Mouse (Mus musculus): ENCODE data around the gene Magi1. TPM values are rescaled to one million over a fixed set of nuclear protein-coding genes. Genes with fewer than 3 reads are reported as not detected.

Gene Magi1
- polyA plus RNA-seq, 1 experiment from 2014 or later = 7.0 TPM

DNA sequence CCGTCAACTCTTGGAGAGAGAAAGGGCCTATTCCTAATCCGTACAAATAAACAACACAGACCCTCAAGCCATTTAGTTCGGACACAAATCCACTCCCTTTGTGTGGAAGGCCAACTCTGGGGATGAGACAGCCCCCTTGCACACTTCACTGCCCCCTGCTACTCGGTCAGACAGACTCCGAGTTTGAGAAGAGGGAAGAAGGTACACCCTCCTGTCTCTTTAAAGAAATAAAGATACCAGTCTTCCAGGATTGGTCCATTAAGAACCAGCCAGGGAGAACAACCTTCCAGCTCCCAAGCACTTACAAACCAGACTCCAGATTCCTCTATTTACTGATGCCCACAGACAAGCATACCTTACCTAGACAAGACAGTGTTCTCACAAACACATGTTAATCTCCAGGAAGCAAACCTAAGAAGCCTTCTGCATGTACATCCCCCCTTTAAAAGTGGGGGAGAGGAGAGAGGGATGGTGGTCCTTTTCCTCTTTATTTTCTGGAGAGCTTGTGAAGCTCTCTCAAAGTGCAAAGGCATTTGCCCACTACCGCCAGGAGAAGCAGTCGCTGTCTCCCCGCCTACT lies 371.6 kb downstream of the Magi1 start:
- Histone ChIP-seq H3K36me3 (ENCODE audit: insufficient read depth, low read length) (no peaks in the 10 kb centered on the region), H3K4me3 (ENCODE audit: low read length) (peak overlapping the region; percentile 41), H3K27ac (ENCODE audit: low read length) (peak overlapping the region; percentile 90), H3K27me3 (ENCODE audit: insufficient read depth, low read length) (no peaks in the 10 kb centered on the region), H3K9me3 (ENCODE audit: low read length) (no peaks in the 10 kb centered on the region), H3K4me2 (replicated peaks; ENCODE audit: low read depth, low read length) (peak overlapping the region; percentile 56), H3K4me1 (ENCODE audit: insufficient read depth, low read length) (peaks cover 16% of the 10 kb centered on the region), H3K9ac (replicated peaks; ENCODE audit: low read length) (peak overlapping the region; percentile 70)
- 15% methylated on average over 8 of the region's 8 CpGs for WGBS
- ATAC-seq (ENCODE audit: low FRiP score, low TSS enrichment) = peak; percentile 58; the same call in 1 of the 2 replicates

DNA sequence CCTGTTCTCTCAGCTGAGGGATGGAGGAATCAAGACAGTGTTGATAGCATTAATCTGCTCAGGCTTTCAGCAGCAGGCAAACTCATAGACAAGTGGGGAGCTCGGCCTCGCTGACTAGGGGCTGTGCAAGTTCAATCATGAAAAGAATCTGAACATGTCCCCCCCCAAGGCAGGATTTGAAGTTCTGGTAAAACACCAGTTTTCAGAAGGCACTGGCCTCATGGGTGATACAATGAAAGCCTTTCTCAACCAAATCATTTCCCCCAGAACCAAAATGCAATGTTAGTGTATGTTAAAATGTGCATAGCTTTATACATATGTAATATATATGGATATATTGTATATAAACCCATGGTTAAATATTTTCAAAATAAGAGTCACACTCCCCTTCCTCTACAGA lies 372.3 kb downstream of the Magi1 start:
- H3K9ac ChIP-seq (replicated peaks; ENCODE audit: low read length) = no peak overlapping the region
- H3K4me3 ChIP-seq (ENCODE audit: low read length) = no peak overlapping the region
- ATAC-seq (ENCODE audit: low FRiP score, low TSS enrichment) = no peak

DNA sequence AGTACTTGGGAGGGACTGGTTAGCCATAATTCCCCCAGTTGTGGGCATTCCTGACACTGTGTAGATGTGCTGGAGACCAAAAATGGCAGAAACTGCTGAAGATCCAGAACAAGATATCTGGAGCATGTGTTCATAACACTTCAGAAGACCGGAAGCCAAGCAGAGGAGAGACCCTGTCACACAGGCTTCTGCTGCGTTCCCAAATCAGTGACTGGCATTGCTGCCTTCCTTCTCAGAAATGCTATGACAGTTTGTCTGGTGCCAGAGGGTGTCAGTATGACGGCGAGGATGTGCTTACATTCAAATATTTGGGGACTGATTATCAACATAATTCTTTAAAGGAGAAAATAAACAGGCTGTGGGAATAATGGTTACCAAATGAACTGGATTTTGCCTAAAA lies 373.7 kb downstream of the Magi1 start:
- no peaks in the 10 kb centered on the region for H3K27me3 ChIP-seq (ENCODE audit: insufficient read depth, low read length)
- ATAC-seq (ENCODE audit: low FRiP score, low TSS enrichment) = no peak
- H3K9me3 ChIP-seq (ENCODE audit: low read length) = no peaks in the 10 kb centered on the region
- 85% methylated on average over 4 of the region's 4 CpGs for WGBS
- H3K4me3 ChIP-seq (ENCODE audit: low read length) = no peak overlapping the region
- no peak overlapping the region for H3K4me2 ChIP-seq (replicated peaks; ENCODE audit: low read depth, low read length)
- no peaks in the 10 kb centered on the region for H3K36me3 ChIP-seq (ENCODE audit: insufficient read depth, low read length)
- no peak overlapping the region for H3K27ac ChIP-seq (ENCODE audit: low read length)
- H3K4me1 ChIP-seq (ENCODE audit: insufficient read depth, low read length) = peaks cover 16% of the 10 kb centered on the region
- H3K9ac ChIP-seq (replicated peaks; ENCODE audit: low read length) = no peak overlapping the region

More for the DNA sequence above, 372.3 kb downstream of the Magi1 start:
- 68% methylated on average over 2 of the region's 2 CpGs for WGBS
- no peaks in the 10 kb centered on the region for H3K36me3 ChIP-seq (ENCODE audit: insufficient read depth, low read length)
- H3K9me3 ChIP-seq (ENCODE audit: low read length) = no peaks in the 10 kb centered on the region
- peak overlapping the region; percentile 56 for H3K4me2 ChIP-seq (replicated peaks; ENCODE audit: low read depth, low read length)
- peak overlapping the region; percentile 90 for H3K27ac ChIP-seq (ENCODE audit: low read length)
- no peaks in the 10 kb centered on the region for H3K27me3 ChIP-seq (ENCODE audit: insufficient read depth, low read length)
- peaks cover 16% of the 10 kb centered on the region for H3K4me1 ChIP-seq (ENCODE audit: insufficient read depth, low read length)

DNA sequence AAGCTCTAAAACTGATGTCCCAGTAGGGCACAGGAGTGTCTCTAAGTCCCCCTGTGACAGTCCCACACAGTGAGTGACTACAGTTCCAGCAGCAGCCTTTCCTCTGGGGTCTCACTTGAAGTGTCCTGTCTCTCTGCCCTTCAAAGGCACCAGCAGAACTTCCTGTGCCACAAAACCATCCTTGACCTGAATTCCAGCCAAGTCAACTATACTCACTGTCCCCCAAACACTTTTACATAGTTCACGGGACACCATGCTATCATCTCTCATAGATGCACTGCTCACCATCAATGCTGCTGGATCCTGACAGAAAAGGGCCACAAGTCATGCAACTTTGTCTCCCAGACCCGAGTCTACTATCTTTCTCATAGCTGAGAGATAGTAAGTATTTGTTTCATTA lies 378.7 kb downstream of the Magi1 start:
- Histone ChIP-seq H3K4me3 (ENCODE audit: low read length) (no peak overlapping the region), H3K4me2 (replicated peaks; ENCODE audit: low read depth, low read length) (no peak overlapping the region)
- no peak for ATAC-seq (ENCODE audit: low FRiP score, low TSS enrichment)

DNA sequence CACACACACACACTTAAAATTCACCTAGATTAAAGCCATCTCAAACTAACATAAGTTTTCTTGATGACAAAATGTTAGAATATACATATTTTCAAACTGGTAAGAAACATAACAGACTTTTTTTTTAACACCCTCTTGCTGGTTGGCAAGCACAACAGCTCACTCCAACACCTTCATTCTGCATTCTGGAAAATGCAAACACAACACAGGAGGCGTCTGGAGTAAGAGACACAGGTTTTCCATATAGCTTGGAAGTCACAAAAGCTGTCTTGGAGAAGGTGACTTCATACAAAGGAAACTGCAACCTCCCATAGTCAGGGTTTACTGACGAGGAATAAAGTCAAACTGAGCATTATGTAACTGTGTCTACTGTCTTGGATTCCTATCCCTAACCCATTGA lies 381.5 kb downstream of the Magi1 start:
- 70% methylated on average over 2 of the region's 2 CpGs for WGBS
- ATAC-seq (ENCODE audit: low FRiP score, low TSS enrichment) = no peak
- H3K4me2 ChIP-seq (replicated peaks; ENCODE audit: low read depth, low read length) = no peak overlapping the region
- H3K27ac ChIP-seq (ENCODE audit: low read length) = no peak overlapping the region
- no peaks in the 10 kb centered on the region for H3K27me3 ChIP-seq (ENCODE audit: insufficient read depth, low read length)
- H3K9me3 ChIP-seq (ENCODE audit: low read length) = peaks cover 2% of the 10 kb centered on the region; the same call in 1 of the 2 replicates
- peaks cover 10% of the 10 kb centered on the region; the same call in 1 of the 2 replicates for H3K4me1 ChIP-seq (ENCODE audit: insufficient read depth, low read length)
- H3K4me3 ChIP-seq (ENCODE audit: low read length) = no peak overlapping the region
- no peak overlapping the region for H3K9ac ChIP-seq (replicated peaks; ENCODE audit: low read length)
- no peaks in the 10 kb centered on the region for H3K36me3 ChIP-seq (ENCODE audit: insufficient read depth, low read length)

More for the DNA sequence above, 378.7 kb downstream of the Magi1 start:
- no peaks in the 10 kb centered on the region for H3K36me3 ChIP-seq (ENCODE audit: insufficient read depth, low read length)
- H3K27ac ChIP-seq (ENCODE audit: low read length) = no peak overlapping the region
- no peaks in the 10 kb centered on the region for H3K27me3 ChIP-seq (ENCODE audit: insufficient read depth, low read length)
- H3K9me3 ChIP-seq (ENCODE audit: low read length) = peaks cover 2% of the 10 kb centered on the region; the same call in 1 of the 2 replicates
- H3K9ac ChIP-seq (replicated peaks; ENCODE audit: low read length) = no peak overlapping the region
- WGBS = 86% methylated on average over 2 of the region's 2 CpGs
- 0 out of 2 replicates have a peak, but pooled peaks cover 3% of the 10 kb centered on the region for H3K4me1 ChIP-seq (ENCODE audit: insufficient read depth, low read length)

DNA sequence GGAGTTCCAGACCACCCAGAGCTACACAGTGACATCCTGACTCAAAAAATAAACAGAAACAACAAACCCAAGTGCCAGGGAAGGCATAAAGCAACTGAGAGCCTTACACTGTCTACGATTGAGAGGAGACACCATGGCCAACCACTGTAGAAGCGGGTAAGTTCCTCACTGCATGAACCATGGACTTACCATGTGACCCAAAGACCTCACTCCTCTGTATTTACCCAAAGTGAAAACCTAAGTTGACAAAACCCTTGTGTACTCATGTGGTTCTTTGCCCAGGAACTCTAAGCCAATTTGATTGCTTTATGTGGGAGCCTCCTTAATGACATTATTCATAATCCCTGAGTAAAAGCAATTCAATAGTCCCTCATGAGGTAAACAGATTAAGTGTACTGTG lies 382.3 kb downstream of the Magi1 start:
- peaks cover 2% of the 10 kb centered on the region; the same call in 1 of the 2 replicates for H3K9me3 ChIP-seq (ENCODE audit: low read length)
- H3K27ac ChIP-seq (ENCODE audit: low read length) = no peak overlapping the region
- H3K4me2 ChIP-seq (replicated peaks; ENCODE audit: low read depth, low read length) = no peak overlapping the region
- no peak overlapping the region for H3K9ac ChIP-seq (replicated peaks; ENCODE audit: low read length)
- no peaks in the 10 kb centered on the region for H3K36me3 ChIP-seq (ENCODE audit: insufficient read depth, low read length)
- WGBS = 94% methylated on average over 2 of the region's 2 CpGs
- ATAC-seq (ENCODE audit: low FRiP score, low TSS enrichment) = no peak
- H3K27me3 ChIP-seq (ENCODE audit: insufficient read depth, low read length) = no peaks in the 10 kb centered on the region
- peaks cover 10% of the 10 kb centered on the region; the same call in 1 of the 2 replicates for H3K4me1 ChIP-seq (ENCODE audit: insufficient read depth, low read length)
- H3K4me3 ChIP-seq (ENCODE audit: low read length) = no peak overlapping the region

DNA sequence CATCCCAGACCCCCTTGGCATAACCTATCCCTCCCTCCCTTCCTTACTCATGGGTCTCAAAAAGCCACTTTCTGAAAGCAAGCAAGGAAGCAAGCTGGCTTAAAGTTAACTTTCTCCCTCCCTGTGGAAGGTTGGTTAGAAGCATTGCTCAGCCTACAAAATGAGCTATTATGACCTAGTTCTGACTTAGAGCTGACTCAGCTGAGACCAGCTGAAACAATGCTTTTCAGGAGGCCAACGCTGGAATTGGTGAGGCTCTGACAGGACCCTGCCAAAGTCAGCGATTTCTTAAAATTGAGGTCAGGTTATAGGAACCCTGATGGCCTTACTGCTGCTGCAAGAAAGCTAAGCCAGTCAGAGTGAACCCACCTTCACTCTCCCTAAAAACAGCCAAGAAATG lies 386.2 kb downstream of the Magi1 start:
- Histone ChIP-seq H3K27ac (ENCODE audit: low read length) (no peak overlapping the region), H3K4me1 (ENCODE audit: insufficient read depth, low read length) (peaks cover 16% of the 10 kb centered on the region; the same call in 1 of the 2 replicates), H3K4me3 (ENCODE audit: low read length) (no peak overlapping the region), H3K27me3 (ENCODE audit: insufficient read depth, low read length) (no peaks in the 10 kb centered on the region), H3K9me3 (ENCODE audit: low read length) (peaks cover 2% of the 10 kb centered on the region; the same call in 1 of the 2 replicates), H3K36me3 (ENCODE audit: insufficient read depth, low read length) (no peaks in the 10 kb centered on the region), H3K4me2 (replicated peaks; ENCODE audit: low read depth, low read length) (no peak overlapping the region), H3K9ac (replicated peaks; ENCODE audit: low read length) (no peak overlapping the region)
- no peak for ATAC-seq (ENCODE audit: low FRiP score, low TSS enrichment)
- 67% methylated on average over 2 of the region's 2 CpGs for WGBS

DNA sequence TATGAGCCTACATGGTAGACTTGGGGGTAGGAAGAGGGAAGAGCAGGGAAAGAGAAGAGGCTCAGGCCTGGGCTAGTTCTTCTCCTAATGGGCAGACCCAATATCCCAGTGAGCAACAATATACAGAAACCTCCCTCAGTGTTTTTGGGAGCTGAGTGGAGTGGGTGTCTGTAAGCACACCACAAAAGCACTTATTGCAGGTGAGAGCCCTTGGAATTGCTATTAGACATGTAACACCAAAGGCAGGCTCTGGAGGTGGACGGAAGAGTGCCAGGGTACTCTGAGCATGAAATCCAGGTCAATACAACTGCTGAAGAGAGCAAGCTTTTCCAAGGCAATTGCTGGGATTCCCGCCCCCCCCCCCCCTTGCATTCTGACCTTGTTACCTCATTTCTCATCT lies 388.0 kb downstream of the Magi1 start:
- H3K9me3 ChIP-seq (ENCODE audit: low read length) = no peaks in the 10 kb centered on the region
- H3K36me3 ChIP-seq (ENCODE audit: insufficient read depth, low read length) = no peaks in the 10 kb centered on the region
- peaks cover 17% of the 10 kb centered on the region; the same call in 1 of the 2 replicates for H3K4me1 ChIP-seq (ENCODE audit: insufficient read depth, low read length)
- 95% methylated on average over 1 of the region's 2 CpGs for WGBS
- no peak overlapping the region for H3K4me2 ChIP-seq (replicated peaks; ENCODE audit: low read depth, low read length)
- H3K4me3 ChIP-seq (ENCODE audit: low read length) = no peak overlapping the region
- no peaks in the 10 kb centered on the region for H3K27me3 ChIP-seq (ENCODE audit: insufficient read depth, low read length)
- no peak for ATAC-seq (ENCODE audit: low FRiP score, low TSS enrichment)
- H3K27ac ChIP-seq (ENCODE audit: low read length) = no peak overlapping the region
- H3K9ac ChIP-seq (replicated peaks; ENCODE audit: low read length) = no peak overlapping the region

DNA sequence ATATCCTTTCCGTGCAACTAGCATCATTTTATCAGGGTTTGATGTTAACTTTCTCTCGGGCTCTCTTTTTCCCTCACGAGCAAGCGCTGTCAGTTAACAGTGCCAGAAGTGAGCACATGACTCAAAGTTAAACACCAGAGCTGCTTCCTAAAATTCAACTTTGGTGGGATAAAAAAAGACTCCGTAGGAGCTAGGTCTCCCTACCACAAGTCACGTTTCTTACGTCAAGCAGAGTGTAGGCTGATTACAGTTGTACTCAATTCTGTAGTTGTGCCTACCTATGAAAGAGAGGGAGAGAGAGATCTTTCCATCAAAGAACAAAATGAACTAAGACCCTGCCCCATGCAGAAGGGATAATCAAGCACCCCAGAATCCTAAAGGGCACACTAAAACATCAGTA lies 389.8 kb downstream of the Magi1 start:
- Histone ChIP-seq H3K4me3 (ENCODE audit: low read length) (no peak overlapping the region), H3K4me1 (ENCODE audit: insufficient read depth, low read length) (peaks cover 16% of the 10 kb centered on the region), H3K27ac (ENCODE audit: low read length) (no peak overlapping the region), H3K36me3 (ENCODE audit: insufficient read depth, low read length) (no peaks in the 10 kb centered on the region), H3K9ac (replicated peaks; ENCODE audit: low read length) (no peak overlapping the region), H3K9me3 (ENCODE audit: low read length) (no peaks in the 10 kb centered on the region), H3K4me2 (replicated peaks; ENCODE audit: low read depth, low read length) (no peak overlapping the region), H3K27me3 (ENCODE audit: insufficient read depth, low read length) (no peaks in the 10 kb centered on the region)
- no peak for ATAC-seq (ENCODE audit: low FRiP score, low TSS enrichment)
- 68% methylated on average over 7 of the region's 7 CpGs for WGBS

DNA sequence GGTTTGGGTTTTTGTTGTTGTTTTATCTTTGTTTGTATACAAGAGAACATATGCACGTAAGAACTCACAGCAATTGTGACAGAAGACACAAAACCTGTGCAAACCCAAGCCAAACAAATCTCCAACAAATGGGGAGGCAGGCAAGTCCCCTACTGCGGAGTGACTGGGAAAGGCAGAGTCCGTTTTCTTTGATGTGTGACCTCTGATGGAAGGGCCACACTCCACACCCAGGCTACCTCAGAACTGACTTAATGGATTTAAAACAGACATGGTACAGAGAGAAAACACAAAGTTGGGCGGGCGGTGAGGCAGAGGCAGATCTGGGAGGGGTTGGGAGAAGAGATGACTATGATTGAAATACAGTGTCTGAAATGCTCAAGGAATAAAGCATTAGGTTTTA lies 390.8 kb downstream of the Magi1 start:
- H3K9ac ChIP-seq (replicated peaks; ENCODE audit: low read length) = no peak overlapping the region
- no peaks in the 10 kb centered on the region for H3K9me3 ChIP-seq (ENCODE audit: low read length)
- WGBS = 32% methylated on average over 5 of the region's 5 CpGs
- no peaks in the 10 kb centered on the region for H3K27me3 ChIP-seq (ENCODE audit: insufficient read depth, low read length)
- no peak for ATAC-seq (ENCODE audit: low FRiP score, low TSS enrichment)
- H3K36me3 ChIP-seq (ENCODE audit: insufficient read depth, low read length) = no peaks in the 10 kb centered on the region
- H3K4me2 ChIP-seq (replicated peaks; ENCODE audit: low read depth, low read length) = no peak overlapping the region
- H3K4me3 ChIP-seq (ENCODE audit: low read length) = no peak overlapping the region
- H3K4me1 ChIP-seq (ENCODE audit: insufficient read depth, low read length) = peaks cover 16% of the 10 kb centered on the region
- no peak overlapping the region for H3K27ac ChIP-seq (ENCODE audit: low read length)

Measured in kidney, embryonic 16.5 days (tissue).